Mouse (Mus musculus) right cerebral cortex, adult 18-20 months (tissue): ENCODE measurements around the gene Ghrhr.
A peak's percentile ranks its signal among the peaks of the same experiment; 100 is the strongest.

Source experiments
- DNase-seq: peaks from one replicate; pipeline ENCODE4 v3.0.0; 2022; ENCODE audit warnings: mixed read lengths

Gene Ghrhr

GRCm38 (mm10) chr6:55396622-55397041 is 20.5 kb downstream of the Ghrhr start:
- peak; percentile 90 for DNase-seq

GRCm38 (mm10) chr6:55398869-55399628 is 23.0 kb downstream of the Ghrhr start:
- no peak for DNase-seq

DNA sequence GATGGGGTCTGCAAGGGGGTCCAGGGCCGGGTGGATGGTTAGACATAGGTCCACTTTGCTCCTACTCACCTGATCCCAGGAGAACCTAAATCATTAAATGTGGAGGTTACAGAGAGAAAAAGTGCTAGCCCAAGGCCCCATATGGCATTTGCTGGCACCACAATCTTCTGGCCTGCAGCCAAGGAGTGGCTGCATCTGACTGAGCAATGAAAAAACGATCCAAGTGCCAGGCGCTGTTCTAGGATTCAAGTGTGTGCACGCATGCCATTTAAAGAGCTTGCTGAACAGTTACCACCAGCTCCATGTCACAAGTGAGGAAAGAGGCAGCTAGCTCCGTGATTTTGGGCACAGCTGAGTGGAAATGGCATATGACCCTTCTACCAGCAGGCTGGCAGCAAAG is 23.8 kb downstream of the Ghrhr start:
- peak; percentile 87 for DNase-seq

- DNase-seq: no peak
Measured at GRCm38 (mm10) chr6:55402041-55402776, 26.1 kb downstream of the Ghrhr start.

- DNase-seq: no peak
Measured at GRCm38 (mm10) chr6:55403411-55404309, 27.6 kb downstream of the Ghrhr start.

DNA sequence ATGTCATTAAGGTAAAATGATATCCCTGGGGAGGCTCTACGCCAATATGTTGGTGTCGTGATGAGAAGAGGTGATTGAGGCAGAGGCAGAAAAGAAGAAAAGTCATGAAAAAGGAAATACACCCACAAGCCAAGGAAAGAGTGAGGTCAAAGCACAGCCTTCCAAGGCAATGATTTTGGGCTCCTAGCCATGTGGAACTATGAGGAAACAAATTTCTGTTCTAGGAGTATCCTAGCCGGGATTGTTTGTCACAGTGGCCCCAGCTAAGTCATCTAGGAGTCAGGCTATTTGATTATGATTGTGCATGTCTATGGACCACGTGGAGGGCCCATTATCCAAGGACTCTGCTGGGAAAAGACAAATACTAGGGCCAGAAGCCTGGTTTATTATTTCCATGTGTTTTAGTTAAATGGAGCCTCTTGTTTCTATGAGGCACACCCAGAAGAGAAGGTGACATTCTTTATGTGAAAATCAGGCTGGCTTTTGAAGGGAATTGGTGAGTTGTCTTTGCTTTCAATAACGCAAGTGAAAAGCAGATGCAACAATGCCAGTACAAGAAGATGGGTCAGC is 28.4 kb downstream of the Ghrhr start:
- no peak for DNase-seq

- no peak for DNase-seq
Measured at GRCm38 (mm10) chr6:55407345-55407744, 31.2 kb downstream of the Ghrhr start.

DNA sequence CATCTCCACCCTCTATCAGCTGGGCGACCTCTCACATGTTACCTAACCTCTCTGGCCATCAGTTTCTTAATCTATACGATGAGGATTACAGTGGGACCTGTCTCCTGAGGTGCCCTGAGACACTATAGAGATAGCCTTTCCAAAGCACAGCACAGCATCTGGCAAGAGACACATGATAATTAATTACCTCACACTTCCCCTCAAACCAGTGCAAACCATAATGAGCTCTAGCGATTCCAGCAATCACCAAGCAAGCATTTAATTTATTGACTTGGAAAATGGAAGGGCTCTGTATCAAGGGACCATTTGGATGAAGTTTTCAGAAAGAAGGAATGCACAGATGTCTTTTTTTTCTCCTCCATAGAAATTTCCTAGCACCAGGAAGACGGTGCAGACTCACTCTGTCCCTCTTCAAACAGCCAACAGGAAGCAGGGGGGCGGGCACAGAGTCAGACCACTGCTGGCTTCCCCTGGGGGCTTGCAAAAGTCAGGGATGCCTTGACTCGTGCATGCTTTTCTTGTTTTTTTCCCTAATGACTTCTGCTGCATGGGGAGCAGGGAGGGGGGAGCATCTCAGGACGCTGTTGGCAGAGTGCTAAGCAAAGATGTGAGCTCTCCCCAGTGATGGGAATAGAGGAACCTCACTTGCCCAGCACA is 34.2 kb downstream of the Ghrhr start:
- no peak for DNase-seq

DNA sequence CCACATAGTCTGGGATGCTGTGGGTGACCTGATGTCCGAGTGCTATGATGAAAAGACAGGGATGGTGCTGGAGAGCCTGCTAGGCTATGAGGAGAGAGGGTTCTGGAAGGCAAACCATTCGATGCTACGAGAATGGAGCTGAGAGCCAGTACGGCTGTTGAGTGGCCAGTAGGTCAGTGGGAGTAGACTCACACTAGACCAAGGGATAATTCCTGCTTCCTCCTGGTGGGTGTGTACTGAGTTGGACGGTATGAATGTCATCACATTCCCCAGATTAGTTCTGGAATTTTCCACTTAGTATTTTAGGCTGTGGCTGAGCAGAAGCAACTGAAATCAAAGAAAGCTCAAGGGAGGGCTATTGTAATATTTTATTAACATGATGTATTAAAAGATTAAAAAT is 34.9 kb downstream of the Ghrhr start:
- DNase-seq: no peak

DNA sequence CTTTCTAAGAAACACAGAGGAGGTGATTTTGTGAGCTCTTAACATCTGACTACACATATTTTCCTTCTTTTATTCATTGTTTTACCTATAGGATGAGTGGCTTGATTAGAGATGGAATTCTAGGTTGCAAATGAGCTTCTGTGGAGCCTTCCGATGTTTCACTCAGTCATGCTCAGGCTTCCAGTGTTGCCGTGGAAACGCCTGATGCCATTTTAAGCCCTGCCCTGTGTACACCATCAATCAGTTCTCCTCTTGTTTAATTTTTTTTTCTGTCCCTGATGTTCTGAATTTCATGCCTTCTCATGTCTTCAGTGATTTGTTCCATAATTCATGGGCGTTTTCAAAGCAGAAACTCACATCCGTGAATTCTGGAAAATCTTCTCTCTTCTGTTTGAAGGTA is 40.1 kb downstream of the Ghrhr start:
- DNase-seq: peak; percentile 53

GRCm38 (mm10) chr6:55418746-55419410 is 42.8 kb downstream of the Ghrhr start:
- DNase-seq: no peak

GRCm38 (mm10) chr6:55420411-55420810 is 44.3 kb downstream of the Ghrhr start:
- DNase-seq: no peak

DNA sequence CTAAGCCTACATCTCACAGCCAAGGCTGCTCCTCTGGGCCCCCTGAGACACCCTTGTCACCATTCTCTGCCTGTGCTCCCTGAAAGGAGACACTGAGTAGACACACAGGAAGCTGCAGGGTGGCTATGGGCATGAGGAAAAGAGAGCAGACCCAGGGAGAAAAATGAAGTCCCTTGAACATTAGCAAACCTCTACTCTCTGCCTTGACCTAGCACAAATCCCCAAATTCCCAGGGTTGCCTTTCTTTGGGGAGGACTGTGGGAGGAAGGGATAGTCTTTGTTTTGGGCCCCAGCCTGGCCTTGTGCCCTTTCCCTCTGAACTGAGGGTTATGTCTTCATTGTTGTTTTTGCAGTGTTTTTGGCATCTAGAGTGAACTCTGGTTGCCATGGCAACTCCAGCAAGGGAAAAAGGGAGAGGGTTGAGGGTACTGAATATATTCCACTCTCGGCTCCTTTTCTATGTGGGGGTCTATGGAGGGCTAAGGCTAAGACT is 44.8 kb downstream of the Ghrhr start:
- no peak for DNase-seq

- DNase-seq: no peak
Measured at GRCm38 (mm10) chr6:55432121-55432520, 56.0 kb downstream of the Ghrhr start.

GRCm38 (mm10) chr6:55434360-55434759 is 58.3 kb downstream of the Ghrhr start:
- DNase-seq: peak; percentile 78

GRCm38 (mm10) chr6:55435266-55436159 is 59.4 kb downstream of the Ghrhr start:
- DNase-seq: no peak

GRCm38 (mm10) chr6:55437919-55438318 is 61.8 kb downstream of the Ghrhr start:
- no peak for DNase-seq
